Mouse (Mus musculus) right cerebral cortex, postnatal 14 days (tissue): ENCODE results near the gene Rcor1.
A peak's percentile ranks its signal among the peaks of the same experiment; 100 is the strongest.

Experiments
- DNase-seq: peaks from one replicate; pipeline ENCODE4 v3.0.0; 2022

Rcor1 gene

DNA sequence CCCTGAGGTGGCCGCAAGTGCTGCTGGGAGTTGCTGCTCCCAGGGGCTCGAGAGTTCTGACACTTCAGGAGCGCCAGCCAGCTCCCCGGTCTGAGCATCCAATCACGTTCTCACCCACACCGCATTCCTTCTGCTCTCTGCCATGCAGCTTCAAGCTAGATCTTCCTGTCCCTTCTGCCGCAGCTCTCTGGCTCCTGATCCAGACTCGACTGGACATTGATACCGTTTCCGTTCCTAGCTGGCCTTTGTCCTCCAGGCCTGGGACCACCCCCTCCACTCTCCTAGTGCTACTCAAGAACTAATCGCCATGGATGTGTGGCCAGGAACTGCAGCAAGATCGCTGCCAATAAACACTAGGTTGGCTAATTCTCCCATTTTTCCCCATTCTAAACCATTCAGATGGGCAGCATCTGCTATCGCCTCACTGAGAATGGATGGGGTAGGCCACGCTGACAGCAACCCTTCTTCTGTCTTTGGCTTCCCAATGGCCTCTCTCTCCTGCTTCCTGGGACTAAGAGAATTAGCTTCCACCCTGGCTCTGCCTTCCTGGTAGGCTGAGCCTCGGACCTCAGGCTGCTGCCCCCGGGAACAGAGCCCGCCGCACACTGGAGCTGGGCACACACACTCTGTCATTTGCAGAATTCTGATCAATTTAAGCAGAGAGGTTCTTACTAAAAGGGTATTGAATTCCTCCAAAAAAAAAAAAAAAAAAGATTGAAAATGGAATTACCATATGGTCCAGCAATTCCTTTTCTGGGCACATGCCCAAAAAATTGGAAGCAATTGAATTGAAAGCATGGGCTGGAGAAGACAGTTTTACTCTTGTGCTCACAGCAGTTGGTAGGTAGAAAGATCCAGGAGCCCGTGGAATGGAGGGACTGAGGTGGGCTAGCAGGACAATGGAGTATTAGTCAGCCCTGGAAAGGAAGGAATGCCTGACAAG is 95.9 kb downstream of the Rcor1 start:
- no peak for DNase-seq

DNA sequence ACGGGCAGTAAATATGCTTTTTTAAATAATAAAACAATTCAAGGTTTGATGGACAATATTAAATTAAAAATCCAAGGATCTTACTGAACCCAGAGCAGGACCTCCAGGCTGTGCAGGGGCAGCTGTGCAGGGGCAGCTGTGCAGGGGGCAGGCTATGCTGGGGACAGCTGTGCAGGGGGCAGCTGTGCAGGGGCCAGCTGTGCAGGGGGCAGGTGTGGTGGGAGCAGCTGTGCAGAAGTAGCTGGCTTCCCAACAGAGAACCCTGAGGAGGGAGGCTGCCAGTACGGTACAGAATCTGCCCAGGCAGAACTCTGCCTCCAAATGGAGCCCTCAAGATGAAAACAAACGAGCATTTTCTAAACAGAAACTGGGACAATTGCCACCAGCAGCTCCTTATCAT is 96.8 kb downstream of the Rcor1 start:
- no peak for DNase-seq

DNA sequence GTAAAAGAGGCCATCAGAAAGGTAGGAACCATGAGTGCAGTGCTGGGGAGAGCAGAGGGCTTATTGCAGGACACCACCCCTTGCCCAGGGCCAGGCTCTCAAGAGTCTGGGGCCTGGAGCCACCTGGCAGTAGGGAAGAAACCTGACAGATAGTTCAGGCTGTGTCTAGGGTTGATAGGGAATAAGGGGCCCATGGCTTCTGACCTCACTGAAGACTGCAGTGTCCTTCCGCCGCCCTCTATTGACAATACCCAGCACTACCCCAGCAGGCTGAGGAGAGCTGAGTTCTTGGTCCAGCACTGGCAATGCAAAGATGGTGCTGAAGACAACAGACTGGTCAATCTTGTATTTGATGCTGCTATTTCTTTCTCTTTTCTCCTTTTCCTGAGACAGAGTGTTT is 97.9 kb downstream of the Rcor1 start:
- DNase-seq, result no peak

DNA sequence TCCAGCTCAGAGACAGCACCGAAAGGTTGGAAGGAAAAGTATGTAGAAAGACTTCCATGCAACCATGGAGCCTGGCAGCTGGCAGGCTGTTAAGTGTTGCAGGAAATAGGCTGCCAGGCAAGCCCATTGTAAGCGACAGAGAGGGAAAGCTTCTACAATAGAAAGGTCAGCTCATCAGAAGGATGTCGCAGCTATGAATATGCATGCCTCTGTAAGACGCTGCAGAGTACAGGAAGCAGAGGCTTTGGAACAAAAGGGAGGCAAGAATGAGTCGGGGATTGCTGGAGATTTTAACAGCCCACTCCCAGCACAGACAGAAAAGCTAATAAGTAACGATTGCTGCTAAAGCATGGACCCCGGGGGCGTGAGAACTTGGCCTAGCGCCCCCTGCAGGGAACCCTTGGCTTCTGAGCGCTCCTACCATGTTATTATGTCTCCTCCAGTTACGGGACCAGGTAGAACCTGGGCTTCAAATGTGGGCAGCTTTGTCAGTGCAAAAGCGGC is 103.9 kb downstream of the Rcor1 start:
- DNase-seq, result no peak

DNA sequence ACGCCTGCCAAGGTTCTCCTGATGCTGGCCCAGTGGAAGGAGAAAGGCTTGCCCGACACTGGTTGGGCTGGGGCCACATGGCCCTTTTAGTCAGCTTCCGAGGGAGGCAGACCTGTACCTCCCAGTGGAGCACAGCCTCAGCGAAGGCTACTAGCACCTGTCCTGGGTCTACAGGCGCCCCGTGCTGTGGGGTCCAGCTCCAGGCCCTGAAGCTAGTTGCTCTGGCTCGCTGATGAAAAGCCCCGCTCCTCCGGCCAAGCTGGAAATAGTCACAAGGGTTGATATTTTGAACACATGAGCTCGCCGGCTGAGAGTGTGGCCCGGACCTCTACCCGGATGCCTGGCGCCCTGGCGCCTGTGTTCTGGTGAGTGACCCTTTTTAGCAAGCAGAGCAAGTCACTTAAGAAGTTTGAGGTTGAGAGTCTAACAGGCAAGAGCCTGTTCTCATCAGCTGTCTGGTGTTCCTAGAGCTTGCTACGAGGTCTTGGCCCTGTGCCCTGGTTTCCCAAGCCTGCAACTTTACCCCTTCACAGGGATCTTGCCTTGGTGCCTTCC is 104.4 kb downstream of the Rcor1 start:
- peak; percentile 37 for DNase-seq

DNA sequence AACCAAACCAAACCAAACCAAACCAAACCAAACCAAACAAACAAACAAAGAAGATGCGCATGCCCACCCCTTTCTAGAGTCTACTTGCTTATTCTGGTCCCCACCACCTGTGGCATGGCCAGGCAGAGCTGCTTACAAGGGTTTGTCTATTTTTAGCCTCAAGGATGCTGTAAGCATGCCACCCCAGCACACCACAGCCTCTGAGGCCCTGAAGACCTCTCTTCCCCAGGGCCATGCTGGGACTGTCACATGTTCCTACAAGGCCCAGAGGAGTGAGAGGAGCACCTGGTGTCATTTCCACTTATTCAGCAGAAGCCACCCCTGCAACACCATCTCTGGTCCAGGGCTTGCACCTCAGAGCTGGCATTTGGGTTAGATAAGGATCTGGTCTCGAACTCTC is 105.4 kb downstream of the Rcor1 start:
- no peak for DNase-seq

DNA sequence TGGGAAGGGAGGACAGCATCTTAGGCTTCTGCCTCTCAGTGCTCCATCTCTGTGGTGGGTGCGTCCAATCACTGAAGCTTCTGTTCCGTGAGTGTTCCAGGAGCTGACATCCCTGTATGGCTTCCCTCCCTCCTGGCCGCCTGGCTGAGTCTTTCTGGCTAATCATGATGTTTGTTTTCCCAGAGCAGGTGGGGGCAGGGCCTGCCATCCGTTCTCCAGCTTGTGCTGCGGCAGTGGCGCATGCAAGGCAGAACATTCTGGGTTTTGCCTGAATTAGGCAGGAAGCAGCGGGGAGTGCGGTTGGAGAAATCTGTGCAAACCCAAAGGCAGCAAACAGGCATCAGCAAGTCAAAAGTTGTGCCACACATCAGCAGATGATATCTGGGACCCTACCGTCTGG is 106.1 kb downstream of the Rcor1 start:
- DNase-seq, result peak; percentile 61

DNA sequence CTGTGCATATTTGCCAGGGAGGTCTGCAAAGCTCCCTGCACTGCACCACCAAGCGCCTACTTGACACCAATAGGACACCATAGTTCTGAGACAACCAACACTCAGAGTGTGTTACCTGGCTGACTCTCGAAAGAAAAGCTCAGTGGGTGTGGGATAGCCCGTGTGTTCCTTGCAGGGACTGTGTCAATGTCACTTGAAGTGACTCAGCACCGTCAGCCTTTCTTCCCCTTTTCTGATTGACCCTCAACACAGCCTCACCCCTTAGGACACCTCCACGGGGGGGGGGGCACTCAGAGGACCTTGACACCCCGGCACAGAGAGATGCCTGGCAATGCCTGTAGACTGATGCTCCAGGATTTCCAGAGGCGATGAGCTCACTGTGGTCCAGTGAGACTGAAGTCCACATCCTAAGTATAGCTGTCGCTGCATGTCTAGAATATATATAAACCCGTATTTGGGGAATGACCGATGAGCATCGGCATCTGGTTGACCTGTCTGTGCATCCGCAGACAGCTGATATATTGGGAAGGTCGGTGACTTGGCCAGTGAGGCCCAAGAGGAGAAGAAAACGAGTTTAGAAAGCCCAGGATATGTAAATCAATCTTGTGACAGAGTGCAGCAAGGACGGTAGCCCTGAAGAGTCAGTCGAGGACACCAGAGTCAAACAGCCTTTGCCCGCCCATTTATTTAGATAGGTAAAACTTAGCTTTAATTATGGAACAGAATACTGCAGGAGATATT is 110.5 kb downstream of the Rcor1 start:
- DNase-seq, result no peak

DNA sequence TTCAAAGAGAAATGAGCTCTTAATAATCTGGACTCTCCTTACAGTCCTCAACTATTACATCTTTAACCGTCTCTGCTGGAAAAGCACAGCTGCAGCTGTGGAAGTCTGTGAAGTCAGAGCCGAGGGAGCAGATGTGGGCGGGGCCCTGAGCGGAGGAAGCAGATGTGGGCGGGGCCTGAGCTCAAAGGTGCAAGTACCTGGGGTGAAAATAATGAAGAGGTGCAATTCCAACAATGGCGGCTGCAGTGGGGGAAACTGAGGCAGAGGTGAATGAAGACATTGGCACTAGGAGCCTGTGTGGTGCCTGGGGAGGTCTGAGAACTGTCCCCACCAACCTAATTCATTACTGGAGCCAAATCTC is 111.1 kb downstream of the Rcor1 start:
- DNase-seq, result no peak

DNA sequence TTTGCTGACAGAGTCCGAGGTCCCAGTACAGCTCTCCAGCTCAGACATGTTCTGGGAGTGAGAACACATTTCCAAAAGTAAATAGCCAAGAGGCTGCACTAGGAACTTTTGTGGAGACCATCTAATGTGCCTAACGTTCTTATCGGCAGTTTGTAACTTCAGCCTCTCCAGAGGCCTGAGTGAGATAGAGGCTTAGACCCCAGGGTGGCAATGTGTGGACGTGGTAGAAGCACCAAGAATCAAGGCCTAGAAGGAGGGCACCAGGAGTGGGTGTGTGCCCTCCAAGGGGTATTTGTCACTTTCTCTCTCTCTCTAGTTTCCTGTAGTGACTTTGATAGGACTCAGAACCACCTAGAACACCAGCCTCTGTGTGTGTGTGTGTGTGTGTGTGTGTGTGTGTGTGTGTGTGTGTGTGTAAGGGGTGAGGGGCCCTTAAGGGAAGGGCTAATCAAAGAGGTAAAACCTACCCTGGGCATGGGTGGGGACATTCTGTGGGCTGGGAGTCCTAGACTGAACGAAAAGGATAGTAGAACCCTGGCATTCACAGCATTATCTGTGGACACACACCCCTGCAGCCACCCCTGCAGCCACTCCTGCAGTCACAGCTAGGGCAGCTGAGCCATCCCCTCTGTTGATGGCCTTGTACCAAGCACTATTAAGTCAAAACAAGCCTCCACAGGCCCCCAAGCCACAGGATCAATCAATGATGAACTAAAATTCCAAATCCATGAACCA is 112.4 kb downstream of the Rcor1 start:
- DNase-seq, result no peak

DNA sequence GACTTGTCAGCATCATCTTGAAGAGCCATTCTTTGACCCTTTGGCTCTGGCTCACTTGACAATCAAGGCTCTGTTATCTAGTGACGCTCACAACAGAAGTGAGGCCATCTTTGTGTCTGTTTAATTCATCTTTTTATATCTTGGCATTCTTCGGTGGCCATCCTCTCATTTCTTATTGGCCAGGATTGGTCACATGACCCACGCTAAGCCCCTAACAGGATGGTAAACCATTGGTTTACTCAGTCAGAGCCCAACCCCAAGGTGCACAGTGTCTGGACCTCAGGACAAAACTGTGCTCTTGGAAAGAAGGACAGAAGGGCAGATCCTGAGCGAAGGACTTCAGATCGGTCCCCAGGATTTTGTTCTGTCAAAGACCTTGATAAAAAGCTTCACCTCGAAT is 113.4 kb downstream of the Rcor1 start:
- DNase-seq, result no peak

DNA sequence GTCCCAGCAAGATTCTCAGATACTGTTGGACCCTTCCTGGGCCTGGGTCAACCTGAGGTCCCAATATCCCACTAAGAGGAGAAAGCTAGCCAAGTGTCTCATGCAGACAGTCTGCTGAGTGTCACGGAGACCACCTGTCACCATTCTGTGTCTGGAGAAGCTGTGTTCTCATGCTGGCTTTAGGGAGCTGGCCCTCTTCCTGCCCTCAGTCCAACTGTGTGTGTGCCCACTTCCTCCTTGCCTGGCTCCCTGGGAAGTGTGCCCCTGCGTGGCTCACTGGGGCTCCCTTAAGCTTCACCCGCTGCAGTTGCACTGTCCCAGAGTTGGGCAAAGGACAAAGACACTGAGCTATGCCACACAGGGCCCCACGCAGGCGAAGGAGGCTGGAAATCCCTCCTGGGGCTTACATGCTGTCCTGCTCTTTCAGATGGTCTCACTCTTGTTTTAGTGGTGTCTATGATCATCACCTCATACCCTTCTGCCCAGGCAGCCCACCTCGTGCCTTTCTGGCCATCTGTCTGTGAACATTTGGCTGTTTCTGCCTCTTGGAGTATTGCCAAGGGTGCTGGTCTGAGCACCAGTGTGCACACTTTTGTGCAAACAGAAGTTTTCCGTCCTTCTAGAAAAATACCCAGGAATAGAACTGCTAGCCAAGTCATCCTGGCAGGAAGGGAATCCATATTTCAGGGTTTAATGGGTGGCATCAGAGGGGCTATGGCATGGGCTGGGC is 114.0 kb downstream of the Rcor1 start:
- DNase-seq, result no peak

DNA sequence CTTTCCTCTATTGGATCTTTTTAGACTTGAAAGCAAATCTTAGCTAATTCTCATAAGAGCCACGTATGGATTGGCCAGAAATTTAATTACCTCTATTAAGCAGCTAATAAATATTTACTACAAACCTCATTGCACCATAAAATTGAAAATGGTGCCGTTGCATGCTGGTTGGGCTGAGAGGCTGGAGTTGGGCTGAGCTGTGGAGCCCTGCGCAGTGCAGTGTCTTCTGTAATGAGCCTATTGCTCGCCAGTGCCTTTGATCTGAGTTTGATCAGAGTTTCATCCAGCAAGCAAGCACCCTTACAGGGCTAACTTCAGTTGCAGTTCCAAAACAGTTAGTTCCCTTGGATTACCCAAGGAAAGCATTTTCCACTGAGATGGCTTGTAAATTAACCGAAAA is 114.8 kb downstream of the Rcor1 start:
- no peak for DNase-seq

DNA sequence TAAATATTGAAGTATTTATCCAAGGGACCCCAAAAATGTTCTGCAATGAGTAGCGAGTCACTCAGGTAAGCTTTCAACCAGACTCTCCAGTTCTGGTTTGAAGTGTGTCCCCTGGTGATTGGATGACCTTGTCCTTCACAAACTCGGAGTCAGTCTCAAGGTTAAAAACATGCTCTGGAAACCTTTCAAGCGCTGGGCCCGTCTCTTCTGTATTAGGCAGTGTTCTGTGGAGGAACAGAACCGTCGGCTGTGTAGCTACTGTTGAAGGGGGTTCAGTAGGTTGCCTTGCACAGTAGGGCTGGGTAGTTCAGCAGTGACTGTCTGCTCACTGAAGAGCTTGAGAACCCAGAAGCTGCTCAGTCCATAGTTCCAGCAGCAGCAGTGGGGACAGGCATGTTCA is 115.5 kb downstream of the Rcor1 start:
- no peak for DNase-seq

DNA sequence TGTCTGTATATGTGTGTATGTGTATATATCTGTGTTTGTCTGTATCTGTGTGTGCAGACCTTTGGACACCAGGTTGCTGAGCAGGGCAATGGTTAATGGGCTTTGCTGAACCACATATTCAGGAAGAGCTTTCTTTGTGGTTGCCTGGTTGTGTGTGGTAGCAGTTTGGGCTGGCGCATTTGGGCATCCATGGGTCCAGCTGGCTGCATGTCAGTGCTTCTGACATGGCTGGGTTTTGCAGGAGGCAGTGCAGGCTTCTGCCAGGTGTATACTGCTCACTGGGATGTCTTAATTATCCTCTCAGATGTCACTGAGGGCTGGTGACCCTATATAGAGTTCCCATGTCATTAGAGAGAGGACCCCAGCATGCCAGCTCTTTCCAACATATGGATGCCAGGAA is 116.6 kb downstream of the Rcor1 start:
- no peak for DNase-seq

DNA sequence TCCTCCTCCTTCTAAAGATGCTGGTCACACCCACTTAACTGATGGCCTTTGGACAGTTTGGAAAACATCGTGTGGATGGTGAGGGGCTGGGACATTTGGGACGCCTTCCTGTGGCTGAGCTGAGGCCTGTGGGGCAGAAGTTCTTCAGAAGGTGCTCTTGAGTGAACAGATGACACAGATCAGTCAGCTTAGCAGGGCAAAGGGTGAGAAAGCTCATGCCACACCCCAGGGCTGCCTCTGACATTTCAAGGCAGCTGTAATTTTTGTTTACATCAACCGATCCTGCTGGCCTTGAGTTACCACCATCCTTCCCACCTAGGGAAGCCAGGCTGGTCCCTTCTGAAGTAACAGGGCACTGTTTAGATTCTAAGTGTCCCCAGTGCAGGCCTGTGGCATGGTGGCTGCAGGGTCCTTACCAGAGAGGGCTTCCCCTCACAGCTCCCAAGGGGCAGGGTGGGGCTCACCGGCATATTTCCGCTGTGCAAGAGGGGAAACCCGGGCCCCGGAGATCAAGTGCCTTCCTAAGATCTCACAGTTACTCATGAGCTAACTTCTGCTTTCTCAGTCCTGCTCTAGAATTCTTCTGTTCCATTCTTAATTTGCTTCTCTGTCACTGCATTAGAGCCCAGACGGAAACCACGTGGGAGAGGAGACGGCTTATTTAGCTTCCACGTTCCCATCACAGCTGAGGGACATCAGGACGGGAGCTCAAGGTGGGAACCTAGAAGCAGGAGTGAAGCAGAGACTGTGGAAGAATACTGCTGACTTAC is 120.7 kb downstream of the Rcor1 start:
- peak; percentile 25 for DNase-seq

DNA sequence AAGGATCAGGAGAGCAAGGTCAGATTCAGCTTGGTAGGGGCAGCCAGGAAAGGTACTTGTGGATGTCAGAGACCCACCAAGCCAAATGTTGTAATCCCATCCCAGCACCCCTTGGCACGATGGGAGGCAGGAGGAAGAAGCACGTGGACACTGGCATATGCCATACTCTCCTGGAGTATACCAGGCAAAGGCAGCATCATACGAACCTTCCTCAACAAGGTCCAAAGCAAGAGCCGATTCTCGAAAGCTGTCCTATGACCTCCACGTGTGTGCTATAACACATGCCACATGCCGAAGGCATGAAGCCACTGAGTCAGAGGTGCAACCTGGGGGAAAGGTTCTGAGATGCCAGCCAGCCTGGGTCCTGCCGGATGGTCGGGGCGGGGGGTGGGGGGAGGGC is 121.7 kb downstream of the Rcor1 start:
- no peak for DNase-seq

DNA sequence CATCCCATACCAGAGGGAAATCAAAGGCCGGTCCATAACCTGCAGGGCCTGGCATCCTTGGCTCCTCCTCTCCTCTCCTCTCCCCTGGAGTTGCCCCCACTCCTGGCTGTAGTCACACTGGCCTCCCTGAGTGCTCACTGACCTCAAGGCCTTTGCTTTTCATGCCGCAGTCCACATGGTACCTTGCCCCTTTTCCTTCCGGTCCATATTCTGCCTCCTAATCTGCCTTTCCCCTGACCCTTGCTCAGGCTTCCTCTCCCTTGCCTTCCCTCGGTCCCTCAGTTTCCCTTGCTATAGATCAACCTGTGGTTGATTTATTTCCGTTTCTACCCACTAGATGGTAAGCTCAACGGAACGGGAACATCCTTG is 122.8 kb downstream of the Rcor1 start:
- DNase-seq, result no peak

DNA sequence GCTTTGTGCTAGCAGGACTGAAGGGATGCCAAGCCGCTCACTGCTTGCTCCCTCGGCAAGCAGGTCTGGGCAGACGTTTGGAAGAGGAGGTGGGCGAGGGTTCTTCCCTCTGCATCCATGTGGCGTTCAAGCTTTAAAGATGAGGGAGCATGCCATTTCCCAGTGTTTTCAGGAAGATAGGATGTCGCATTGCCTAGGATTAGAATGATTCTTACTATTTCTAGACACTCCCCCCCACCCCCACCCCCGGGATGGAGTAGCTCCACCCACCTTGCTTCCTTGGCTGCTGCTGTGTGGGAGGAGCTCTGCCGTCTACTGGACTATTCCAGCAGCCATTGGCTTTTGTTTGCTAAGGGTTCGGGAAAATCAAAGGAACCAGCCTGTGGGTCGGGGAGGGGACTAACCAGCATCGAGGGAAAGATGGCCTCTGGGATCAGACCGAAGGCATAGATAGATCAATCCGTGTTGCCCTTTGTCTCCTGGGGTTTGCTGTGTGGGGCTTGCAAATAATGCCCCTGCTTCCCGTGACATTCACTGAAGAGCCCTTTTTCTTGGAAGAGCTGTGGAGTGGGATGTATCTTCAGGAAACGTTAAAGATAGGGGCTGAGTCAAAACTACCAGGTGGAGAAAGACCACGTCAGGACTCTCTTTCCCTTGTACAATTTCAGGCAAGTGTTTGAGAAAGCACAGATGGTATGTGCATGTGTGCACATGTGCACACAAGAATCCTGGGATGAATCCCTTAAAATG is 123.3 kb downstream of the Rcor1 start:
- peak; percentile 47 for DNase-seq

DNA sequence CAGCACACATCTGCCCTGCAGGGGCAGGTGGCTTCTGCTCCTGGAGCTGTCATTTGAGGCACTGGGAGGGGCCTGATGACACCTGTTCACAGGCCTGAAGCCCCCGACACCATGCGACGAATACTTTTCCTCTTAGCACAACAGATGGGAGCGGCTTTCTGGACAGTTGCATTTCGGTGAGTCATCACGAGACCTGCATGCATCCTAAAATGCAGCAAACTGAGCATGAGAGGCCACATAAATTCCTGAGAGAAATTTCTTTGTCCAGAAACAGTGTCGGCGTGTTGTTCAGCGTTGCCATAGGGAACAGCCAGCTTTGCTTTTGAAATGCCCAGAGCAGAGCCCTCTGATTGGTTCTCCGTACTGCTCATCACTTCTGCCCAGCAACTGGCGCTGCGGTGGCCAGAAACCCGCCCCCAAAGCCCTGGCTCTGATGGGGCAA is 125.2 kb downstream of the Rcor1 start:
- DNase-seq, result peak; percentile 91
